Mouse (Mus musculus): ENCODE measurements around the gene Elovl6.

- TF ChIP-seq CTCF (IDR thresholded peaks at IDR 0.05), result no peak
- TF ChIP-seq EP300 (IDR thresholded peaks at IDR 0.05), result no peak
Measured at GRCm38 (mm10) chr3:129641621-129642020, 109.5 kb downstream of the Elovl6 start.
